Mouse (Mus musculus) liver, embryonic 13.5 days (tissue): ENCODE measurements around the gene Maml2. TPM values are rescaled to one million over a fixed set of nuclear protein-coding genes. Genes with fewer than 3 reads are reported as not detected.
A peak's percentile ranks its signal among the peaks of the same experiment; 100 is the strongest.

Experiments
- ATAC-seq: fragments of 200-750 bp; cut with Nextera tagmentation; 2 replicates; pipeline ENCODE4 v1.8.0; 2017; ENCODE audit warnings: low read depth, mild to moderate bottlenecking, moderate number of reproducible peaks, moderate library complexity
- DNase-seq: peaks from one replicate; pipeline ENCODE4 v3.0.0; 2022
- H3K27ac ChIP-seq: fragments of 300-500 bp; sonication (generic); 2 replicates; pipeline ENCODE4 v1.5.1; 2015; ENCODE audit warnings: moderate library complexity, mild to moderate bottlenecking, inconsistent platforms
- H3K27me3 ChIP-seq: fragments of 300-500 bp; sonication (generic); 2 replicates; pipeline ENCODE4 v1.6.1; 2015; ENCODE audit warnings: mild to moderate bottlenecking, inconsistent platforms
- H3K36me3 ChIP-seq: fragments of 300-500 bp; sonication (generic); 2 replicates; pipeline ENCODE4 v1.6.1; 2015; ENCODE audit warnings: mild to moderate bottlenecking, inconsistent platforms
- H3K4me1 ChIP-seq: fragments of 300-500 bp; sonication (generic); replicated peaks from 2 replicates; pipeline ENCODE4 v1.6.1; 2015; ENCODE audit warnings: inconsistent platforms
- H3K4me2 ChIP-seq: fragments of 300-500 bp; sonication (generic); 2 replicates; pipeline ENCODE4 v1.6.1; 2015; ENCODE audit warnings: inconsistent platforms, mild to moderate bottlenecking, moderate library complexity
- H3K4me3 ChIP-seq: fragments of 300-500 bp; sonication (generic); replicated peaks from 2 replicates; pipeline ENCODE4 v1.5.1; 2015; ENCODE audit warnings: mild to moderate bottlenecking, inconsistent platforms
- H3K9ac ChIP-seq: fragments of 300-500 bp; sonication (generic); 2 replicates; pipeline ENCODE4 v1.6.1; 2015; ENCODE audit warnings: mild to moderate bottlenecking, inconsistent platforms
- H3K9me3 ChIP-seq: fragments of 300-500 bp; sonication (generic); replicated peaks from 2 replicates; pipeline ENCODE4 v1.6.1; 2016; ENCODE audit warnings: inconsistent platforms
- WGBS: fragments of 180-500 bp; shearing (Covaris S2); methylation state at CpG from one replicate; pipeline ENCODE4 v1.1.7; 2015; ENCODE audit not compliant: insufficient replicate concordance; 5-methylcytosine and 5-hydroxymethylcytosine counted together
- microRNA-seq: library from miRNA; unstranded; fragments of <30 nt; microRNA quantifications from one replicate; pipeline ENCODE4, GENCODE M21; 2016
- polyA plus RNA-seq: library from polyadenylated mRNA; unstranded; fragments of >200 nt; fragmentation: Nextera tagmentation; extraction: Ambion mirVana; gene quantifications from 2 replicates; pipeline ENCODE4 v1.2.1, GENCODE M21; 2015

Gene Maml2
- polyA plus RNA-seq, 1 experiment from 2014 or later: 1.0 TPM

- H3K27me3 ChIP-seq: no peaks in the 10 kb centered on the region
- no peaks in the 10 kb centered on the region for H3K36me3 ChIP-seq
- H3K9me3 ChIP-seq: no peaks in the 10 kb centered on the region
- H3K9ac ChIP-seq: no peak overlapping the region
- H3K4me2 ChIP-seq: no peak overlapping the region
- ATAC-seq (no peak), DNase-seq (peak; percentile 21)
- no peak overlapping the region for H3K4me3 ChIP-seq
- 20% methylated on average over 8 of the region's 8 CpGs for WGBS
- H3K4me1 ChIP-seq: no peaks in the 10 kb centered on the region
- no peak overlapping the region for H3K27ac ChIP-seq
Measured at GRCm38 (mm10) chr9:13716316-13717099, 418.8 kb downstream of the Maml2 start.

GRCm38 (mm10) chr9:13748404-13748797, 450.6 kb downstream of the Maml2 start, which contains the start of gene Mtmr2:
Mtmr2 (plus strand) TSS chr9:13748410.
- H3K4me3 ChIP-seq: peak within 1 kb of the TSS; percentile 98
- peak; percentile 4 for DNase-seq
- no peak for ATAC-seq
- peaks cover 21% of the 10 kb centered on the region for H3K4me1 ChIP-seq
- peak within 1 kb of the TSS; percentile 94 for H3K9ac ChIP-seq
- peak within 1 kb of the TSS; percentile 93 for H3K27ac ChIP-seq
- WGBS: 19% methylated on average over 2 of the region's 2 CpGs
- no peaks in the 10 kb centered on the region for H3K36me3 ChIP-seq
- no peaks in the 10 kb centered on the region for H3K27me3 ChIP-seq
- no peaks in the 10 kb centered on the region for H3K9me3 ChIP-seq
- H3K4me2 ChIP-seq: peak within 1 kb of the TSS; percentile 80

GRCm38 (mm10) chr9:13748798-13749674, 451.3 kb downstream of the Maml2 start:
- H3K4me1 ChIP-seq: peaks cover 21% of the 10 kb centered on the region
- no peaks in the 10 kb centered on the region for H3K27me3 ChIP-seq
- no peaks in the 10 kb centered on the region for H3K9me3 ChIP-seq
- no peaks in the 10 kb centered on the region; the same call in 1 of the 2 replicates for H3K36me3 ChIP-seq
- 1% methylated on average over 60 of the region's 60 CpGs for WGBS
- H3K4me3 ChIP-seq: peak overlapping the region; percentile 98
- ATAC-seq (peak; percentile 98), DNase-seq (peak; percentile 91)
- peak overlapping the region; percentile 93 for H3K27ac ChIP-seq
- H3K9ac ChIP-seq: peak overlapping the region; percentile 94
- peak overlapping the region; percentile 80 for H3K4me2 ChIP-seq

- Histone ChIP-seq H3K4me2 (peak overlapping the region; percentile 80), H3K27ac (peak overlapping the region; percentile 93), H3K9me3 (no peaks in the 10 kb centered on the region), H3K4me3 (peak overlapping the region; percentile 98), H3K36me3 (no peaks in the 10 kb centered on the region; the same call in 1 of the 2 replicates), H3K9ac (peak overlapping the region; percentile 94), H3K4me1 (peaks cover 21% of the 10 kb centered on the region), H3K27me3 (no peaks in the 10 kb centered on the region)
- ATAC-seq (peak; percentile 1; the same call in 1 of the 2 replicates), DNase-seq (no peak)
- WGBS: under 1% methylated on average over 7 of the region's 7 CpGs
Measured at GRCm38 (mm10) chr9:13749675-13749998, 451.9 kb downstream of the Maml2 start.

GRCm38 (mm10) chr9:13752543-13752942, 454.8 kb downstream of the Maml2 start:
- ATAC-seq: no peak
- no peak for DNase-seq
- H3K27ac ChIP-seq: no peak overlapping the region
- 76% methylated on average over 4 of the region's 4 CpGs for WGBS
- no peak overlapping the region for H3K4me3 ChIP-seq
- H3K9ac ChIP-seq: no peak overlapping the region
- H3K27me3 ChIP-seq: no peaks in the 10 kb centered on the region
- no peak overlapping the region for H3K4me2 ChIP-seq
- H3K9me3 ChIP-seq: no peaks in the 10 kb centered on the region
- peaks cover 21% of the 10 kb centered on the region for H3K4me1 ChIP-seq
- H3K36me3 ChIP-seq: no peaks in the 10 kb centered on the region; the same call in 1 of the 2 replicates

Small RNA genes within 50 kb of the gene (microRNA-seq; reads per million reads assigned to microRNA genes)
- gene Gm22643: not detected

Other genes starting within 250 kb of the Maml2 start
- 2.2 and 3.4 TPM in 2 replicates for gene Jrkl, start 52.1 kb upstream of the Maml2 start, polyA plus RNA-seq
- gene Ccdc82, start 51.0 kb upstream of the Maml2 start, polyA plus RNA-seq: 9.5 and 12.3 TPM in 2 replicates
- gene Gm17571, start 148.8 kb downstream of the Maml2 start, polyA plus RNA-seq: not detected in 2 replicates